Mouse (Mus musculus) monocyte, adult 5-6 weeks (primary cell): ENCODE measurements around the gene Fam222b. TPM values are rescaled to one million over a fixed set of nuclear protein-coding genes. Genes with fewer than 3 reads are reported as not detected.

Source experiments
- ATAC-seq: fragments of 153-309, 156-312 bp; replicated peaks from 2 replicates; pipeline ENCODE4 v1.8.0; 2017; ENCODE audit warnings: mild to moderate bottlenecking; ENCODE audit not compliant: low TSS enrichment, insufficient number of reproducible peaks, severe bottlenecking, poor library complexity, low FRiP score
- total RNA-seq: library from RNA; stranded (forward); fragments of 200-1000, 200-491, 200-594 nt; gene quantifications from 3 replicates; pipeline ENCODE4 v1.2.3, GENCODE M21; 2017

Fam222b gene
- total RNA-seq, 1 experiment from 2014 or later, result 4.4 TPM

DNA sequence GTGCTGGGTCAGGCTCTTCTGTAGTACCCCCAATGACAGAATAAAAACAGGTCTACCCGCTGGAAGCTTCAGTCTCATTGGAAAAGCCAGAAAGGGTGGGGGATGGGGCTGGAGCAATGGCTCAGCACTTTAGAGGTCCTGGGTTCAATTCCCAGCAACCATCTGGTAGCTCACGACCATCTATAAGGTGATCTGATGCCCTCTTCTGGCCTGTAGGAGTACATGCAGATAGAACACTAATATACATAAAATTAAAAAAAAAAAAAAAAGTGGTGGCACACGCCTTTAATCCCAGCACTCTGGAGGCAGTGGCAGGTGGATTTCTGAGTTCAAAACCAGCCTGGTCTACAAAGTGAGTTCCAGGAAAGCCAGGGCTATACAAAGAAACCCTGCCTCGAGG, 76.9 kb downstream of the Fam222b start:
- no peak for ATAC-seq

- no peak for ATAC-seq
Observed at GRCm38 (mm10) chr11:78172034-78172747, 77.7 kb downstream of the Fam222b start.

- no peak for ATAC-seq
Observed at GRCm38 (mm10) chr11:78172748-78173383, 78.4 kb downstream of the Fam222b start.

DNA sequence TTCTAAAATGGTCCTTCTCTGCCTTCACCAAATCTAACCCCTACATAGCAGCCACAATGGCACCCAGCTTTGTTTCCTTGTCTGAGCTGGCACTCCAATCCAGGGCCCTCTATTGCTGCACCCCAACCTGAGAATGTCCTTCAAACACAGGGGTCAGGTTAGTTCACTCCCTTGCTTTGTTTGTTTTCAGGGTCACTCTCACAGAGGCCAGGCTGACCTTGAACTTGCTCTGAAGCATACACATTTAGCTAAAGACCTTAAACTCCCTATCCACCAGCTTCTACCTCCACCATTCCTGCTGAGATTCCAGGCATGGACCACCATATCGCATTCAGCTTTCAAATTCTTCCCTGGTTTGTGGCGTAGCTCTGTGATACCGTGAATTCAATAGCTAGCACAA, 80.0 kb downstream of the Fam222b start:
- ATAC-seq, result no peak

DNA sequence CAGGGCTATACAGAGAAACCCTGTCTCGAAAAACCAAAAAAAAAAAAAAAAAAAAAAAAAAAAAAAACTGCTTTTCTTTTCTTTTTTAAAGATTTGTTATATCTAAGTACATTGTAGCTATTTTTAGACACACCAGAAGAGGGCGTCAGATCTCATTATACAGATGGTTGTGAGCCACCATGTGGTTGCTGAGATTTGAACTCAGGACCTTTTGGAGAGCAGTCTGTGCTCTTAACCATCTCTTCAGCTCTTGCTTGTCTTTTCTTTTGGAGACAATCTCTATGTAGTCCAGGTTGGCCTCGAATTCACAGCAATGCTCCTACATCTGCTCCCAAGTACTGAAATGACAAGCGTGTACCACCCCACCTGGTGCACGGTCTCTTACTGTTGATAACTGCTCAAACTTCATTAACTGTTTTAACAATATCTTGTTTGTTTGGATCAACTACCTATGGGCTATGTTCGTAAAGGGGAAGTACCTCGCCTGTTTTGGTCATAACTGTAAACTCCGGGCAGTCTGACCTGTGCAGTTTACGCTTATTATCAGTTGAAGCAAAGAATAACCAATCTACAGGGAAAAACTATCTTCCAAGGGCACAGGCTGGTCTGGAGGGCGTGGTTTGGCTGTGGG, 81.4 kb downstream of the Fam222b start:
- no peak for ATAC-seq

DNA sequence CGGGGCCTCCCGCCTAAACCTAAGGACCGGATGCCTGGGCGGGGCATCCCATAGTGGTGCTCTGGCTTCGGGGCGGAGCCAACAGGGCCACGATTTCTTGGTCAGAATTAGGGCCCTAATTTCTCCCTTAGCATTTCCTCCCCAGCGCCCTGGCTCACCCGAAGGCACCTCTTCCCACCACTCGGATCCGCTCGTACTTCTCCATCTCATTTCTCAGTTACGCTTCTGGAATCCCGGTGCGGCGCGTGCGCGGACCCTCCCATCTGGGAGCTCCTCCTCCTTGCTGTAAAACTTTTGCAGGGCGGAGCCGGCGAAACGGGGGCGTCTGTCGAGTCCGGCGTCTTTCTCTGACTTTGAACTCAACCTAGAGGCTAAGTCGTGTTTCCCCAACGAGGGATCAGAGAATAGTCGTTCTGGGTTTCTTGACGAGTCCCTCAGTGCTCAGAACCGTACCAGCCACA, 82.0 kb downstream of the Fam222b start, which contains the start of the genes Nek8 and Tlcd1:
Nek8 (minus strand) TSS at position 274 of the 461 bp plus-strand sequence.
Tlcd1 (plus strand) TSS at position 310 of the 461 bp plus-strand sequence.
- peak; percentile 65 for ATAC-seq

- ATAC-seq, result no peak
Observed at GRCm38 (mm10) chr11:78176905-78177331, 82.5 kb downstream of the Fam222b start.

GRCm38 (mm10) chr11:78177437-78177836, 83.0 kb downstream of the Fam222b start:
- ATAC-seq, result peak; percentile 15

- peak; percentile 79 for ATAC-seq
Observed at GRCm38 (mm10) chr11:78177903-78178858, 83.7 kb downstream of the Fam222b start.

DNA sequence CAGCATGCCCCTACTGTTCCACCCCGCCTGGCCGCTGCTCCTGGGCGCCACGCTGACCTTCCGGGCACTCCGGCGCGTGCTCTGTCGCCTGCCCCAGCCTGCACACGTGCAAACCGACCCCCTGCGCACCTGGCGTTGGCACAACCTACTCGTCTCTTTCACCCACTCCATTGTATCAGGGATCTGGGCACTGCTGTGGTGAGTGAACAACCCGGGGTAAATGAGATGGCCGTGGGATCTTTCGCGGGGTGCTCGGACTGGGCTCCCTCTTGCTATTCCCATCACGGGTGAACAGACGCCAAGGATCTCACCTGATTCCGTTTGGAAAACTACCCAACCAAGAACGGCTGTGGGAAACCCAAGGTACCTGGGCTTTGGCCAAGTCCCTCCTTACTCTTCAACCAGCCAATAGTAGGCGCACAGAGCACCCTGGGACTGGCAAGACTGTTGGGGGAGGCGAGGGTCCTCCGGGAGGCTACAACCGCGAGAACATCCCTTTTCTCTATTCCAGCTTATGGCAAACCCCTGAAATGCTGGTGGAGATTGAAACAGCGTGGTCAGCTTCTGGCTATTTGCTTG, 84.5 kb downstream of the Fam222b start:
- no peak for ATAC-seq

GRCm38 (mm10) chr11:78179438-78179999, 85.1 kb downstream of the Fam222b start:
- no peak for ATAC-seq

- ATAC-seq, result no peak
Observed at GRCm38 (mm10) chr11:78180081-78180761, 85.8 kb downstream of the Fam222b start.

GRCm38 (mm10) chr11:78181830-78182357, 87.4 kb downstream of the Fam222b start:
- no peak for ATAC-seq

GRCm38 (mm10) chr11:78182450-78182849, 88.0 kb downstream of the Fam222b start:
- no peak for ATAC-seq

DNA sequence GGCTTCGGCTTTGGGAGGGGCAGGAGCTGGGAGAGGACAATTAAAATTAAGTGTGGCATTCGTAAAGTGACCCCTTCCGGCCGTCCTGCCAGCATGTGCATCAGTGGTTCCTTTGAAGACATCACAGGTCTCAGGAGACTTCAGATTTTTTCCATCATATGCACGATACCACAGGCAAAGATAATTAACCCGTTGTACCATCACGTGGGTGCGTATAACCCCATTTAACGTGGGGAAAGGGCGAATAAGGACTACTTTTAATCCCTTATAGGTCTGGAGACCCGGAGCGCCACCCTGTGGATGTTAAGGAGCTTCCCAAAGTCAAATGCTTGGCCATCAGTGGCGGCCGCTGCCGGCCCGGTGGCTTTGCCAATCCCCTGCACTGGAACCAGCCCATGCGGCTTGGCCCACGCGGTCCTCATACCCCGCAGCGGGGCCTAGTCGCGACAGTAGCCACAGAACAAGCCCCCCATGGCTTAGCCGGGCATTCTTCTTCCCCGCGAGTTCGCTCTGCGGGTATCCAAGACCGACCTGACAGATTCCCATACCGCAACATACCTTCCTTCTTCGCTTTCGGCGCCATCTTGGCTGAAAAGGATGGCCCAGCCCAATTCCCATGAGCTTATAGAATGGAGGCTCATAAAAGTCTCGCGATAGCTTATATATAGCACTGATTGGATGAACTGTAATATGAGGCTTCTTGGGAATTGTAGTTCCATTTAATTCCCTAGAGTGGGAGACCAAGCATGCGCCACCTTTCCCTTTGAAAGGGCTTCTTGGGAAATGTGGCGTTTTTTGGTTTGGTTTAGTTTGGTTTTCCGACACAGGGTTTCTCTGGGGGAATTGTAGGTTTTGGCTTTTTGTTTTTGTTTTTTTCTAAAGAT, 88.7 kb downstream of the Fam222b start, which contains the start of gene Rpl23a:
Rpl23a (minus strand) TSS at position 624 of the 884 bp plus-strand sequence.
- ATAC-seq, result peak; percentile 93

DNA sequence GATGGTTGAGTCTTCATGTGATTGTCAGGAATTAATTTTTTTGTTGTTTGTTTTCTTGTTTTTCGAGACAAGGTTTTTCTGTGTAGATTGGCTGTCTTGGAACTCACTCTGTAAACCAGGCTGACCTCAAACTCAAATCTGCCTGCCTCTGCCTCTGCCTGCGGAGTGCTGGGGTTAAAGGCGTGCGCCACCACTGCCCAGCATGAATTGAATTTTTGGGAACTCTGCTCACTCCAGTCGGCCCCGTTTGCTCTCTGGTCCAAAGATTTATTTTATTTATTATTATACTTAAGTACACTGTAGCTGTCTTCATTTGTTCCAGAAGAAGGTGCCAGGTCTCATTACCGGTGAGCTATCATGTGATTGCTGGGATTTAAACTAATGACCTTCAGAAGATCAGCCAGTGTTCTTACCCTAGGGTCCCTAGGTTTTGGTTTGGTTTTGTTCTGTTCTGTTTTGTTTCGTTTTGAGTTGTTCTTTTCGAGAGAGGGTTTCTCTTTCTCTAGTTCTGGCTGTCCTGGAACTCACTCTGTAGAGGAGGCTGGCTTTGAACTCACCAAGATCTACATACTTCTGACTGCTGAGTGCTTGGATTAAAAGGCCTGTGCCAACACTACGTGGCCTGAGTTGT, 89.5 kb downstream of the Fam222b start:
- no peak for ATAC-seq
